Comparison of ENCODE assay signal across 9 mouse cellular contexts in genomic region chr7:43671064-43671808, GRCm38 (mm10). TPM values are rescaled to one million over a fixed set of nuclear protein-coding genes. Genes with fewer than 3 reads are reported as not detected.
DNase-seq lines count a peak whose midpoint lies in the region; ATAC-seq and TF ChIP-seq lines count a peak whose summit lies in the region.
"Had no signal": no experiment of that assay in that cellular context is flagged by ENCODE, and none has a peak within 500 bp of the region (broad histone marks: within the 10 kb centered on the region; RNA-seq: fewer than 3 reads in every experiment).

No protein-coding gene starts in this region.

- no peak for TF ChIP-seq CTCF in heart, adult 2 months (IDR thresholded peaks at IDR 0.05)
- TF ChIP-seq CTCF in CH12.LX (conservative IDR thresholded peaks at IDR 0.05 in 1 of 2, IDR thresholded peaks at IDR 0.05 in 1 of 2; ENCODE audit: low read depth in 2 of 2, low read length in 2 of 2), result no peak
- no peak for TF ChIP-seq CTCF in liver, embryonic 14.5 days (IDR thresholded peaks at IDR 0.05; ENCODE audit: low read depth)

- H3K27me3 ChIP-seq in heart, adult 2 months (ENCODE audit: control insufficient read depth, insufficient read depth, low read length), result no peaks in the 10 kb centered on the region
- no peaks in the 10 kb centered on the region for H3K27me3 ChIP-seq in CH12.LX (replicated peaks)
- no peaks in the 10 kb centered on the region for H3K27me3 ChIP-seq in forebrain, embryonic 13.5 days
- no peaks in the 10 kb centered on the region for H3K27me3 ChIP-seq in liver, embryonic 14.5 days (ENCODE audit: control insufficient read depth, insufficient read depth, low read length)

- H3K79me2 ChIP-seq in heart, adult 2 months (replicated peaks; ENCODE audit: control insufficient read depth, insufficient read depth, low read length), result no peaks in the 10 kb centered on the region
- H3K79me2 ChIP-seq in CH12.LX (replicated peaks; ENCODE audit: control insufficient read depth, extremely low read depth, insufficient read depth, poor library complexity, severe bottlenecking), result no peaks in the 10 kb centered on the region

- H3K9me3 ChIP-seq in CH12.LX (replicated peaks; ENCODE audit: low read length), result peaks cover 2% of the 10 kb centered on the region
- no peaks in the 10 kb centered on the region for H3K9me3 ChIP-seq in forebrain, embryonic 13.5 days (replicated peaks)
- no peaks in the 10 kb centered on the region for H3K9me3 ChIP-seq in liver, embryonic 14.5 days (ENCODE audit: control insufficient read depth, low read length)

- TF ChIP-seq RAD21 in CH12.LX (IDR thresholded peaks at IDR 0.05; ENCODE audit: low read depth, low read length), result no peak

- no peak for TF ChIP-seq EP300 in heart, adult 2 months (IDR thresholded peaks at IDR 0.05; ENCODE audit: insufficient read depth, low read depth, low read length)
- no peak for TF ChIP-seq EP300 in CH12.LX (IDR thresholded peaks at IDR 0.05; ENCODE audit: low read length)
- no peak for TF ChIP-seq EP300 in liver, embryonic 14.5 days (IDR thresholded peaks at IDR 0.05; ENCODE audit: low read depth)

- ATAC-seq in forebrain, embryonic 13.5 days, result peak; percentile 63
- peak; percentile 33 for ATAC-seq in liver, embryonic 14.5 days (ENCODE audit: insufficient read depth)

- intact Hi-C loops in heart, adult 2 months (cut with DNase I), result loop anchor here (2.0 to 10.0 kb wide), 4 partner anchors 90 to 704 kb away; partner anchors contain the start of genes Cldnd2, Etfb, Gm45233 and Zfp658

- peak overlapping the region; percentile 90 for H3K4me3 ChIP-seq in heart, adult 2 months
- H3K4me3 ChIP-seq in CH12.LX (replicated peaks in 1 of 3; ENCODE audit: low read depth in 2 of 3, low read length in 2 of 3, poor library complexity in 1 of 3), result peak overlapping the region; percentile 61 to 69 (median 66)
- peak overlapping the region; percentile 66 for H3K4me3 ChIP-seq in forebrain, embryonic 13.5 days
- peak overlapping the region; percentile 74 to 99 for H3K4me3 ChIP-seq in liver, embryonic 14.5 days (ENCODE audit: insufficient read depth in 1 of 2, low read depth in 2 of 2, low read length in 2 of 2)

- 60% methylated on average over 11 of the region's 11 CpGs for WGBS in heart, adult 2 months
- WGBS in forebrain, embryonic 13.5 days, result 67% methylated on average over 11 of the region's 11 CpGs
- 57% methylated on average over 11 of the region's 11 CpGs for WGBS in liver, embryonic 14.5 days (ENCODE audit: insufficient replicate concordance)

- dilution Hi-C loops in CH12.LX (cut with MboI; ENCODE audit: extremely low pct_ligation_motif_present, extremely low pct_unique_long_range_greater_than_20kb, low sequenced_read_pairs), result no loop called here

- peak overlapping the region; percentile 80 for H3K27ac ChIP-seq in heart, adult 2 months
- H3K27ac ChIP-seq in CH12.LX (ENCODE audit: insufficient read depth, low read depth), result no peak overlapping the region
- no peak overlapping the region for H3K27ac ChIP-seq in forebrain, embryonic 13.5 days
- H3K27ac ChIP-seq in liver, embryonic 14.5 days, result no peak overlapping the region

- H3K4me1 ChIP-seq in heart, adult 2 months (ENCODE audit: control insufficient read depth, insufficient read depth, low read length), result peaks cover 5% of the 10 kb centered on the region
- H3K4me1 ChIP-seq in CH12.LX (ENCODE audit: control insufficient read depth in 1 of 2, insufficient read depth in 2 of 2), result peaks cover 21 to 42% of the 10 kb centered on the region in 2 experiments; a peak in 3 of 4 replicates
- peaks cover 11% of the 10 kb centered on the region for H3K4me1 ChIP-seq in forebrain, embryonic 13.5 days
- peaks cover 0 to 16% of the 10 kb centered on the region in 2 experiments; a peak in 2 of 4 replicates for H3K4me1 ChIP-seq in liver, embryonic 14.5 days (replicated peaks; ENCODE audit: control insufficient read depth in 2 of 2, insufficient read depth in 2 of 2, low read length in 1 of 2)

- H3K36me3 ChIP-seq in heart, adult 2 months (ENCODE audit: control insufficient read depth, insufficient read depth, low read length), result no peaks in the 10 kb centered on the region
- peaks cover 9 to 24% of the 10 kb centered on the region in 2 experiments for H3K36me3 ChIP-seq in CH12.LX (replicated peaks in 1 of 2; ENCODE audit: control insufficient read depth in 1 of 2, insufficient read depth in 1 of 2, low read length in 1 of 2)
- H3K36me3 ChIP-seq in forebrain, embryonic 13.5 days (ENCODE audit: poor library complexity, severe bottlenecking), result peaks cover 20% of the 10 kb centered on the region
- no peaks in the 10 kb centered on the region for H3K36me3 ChIP-seq in liver, embryonic 14.5 days (replicated peaks; ENCODE audit: control insufficient read depth, insufficient read depth, low read depth)

- peak overlapping the region; percentile 92 for H3K4me2 ChIP-seq in CH12.LX (ENCODE audit: insufficient read depth, low read depth, poor library complexity, severe bottlenecking)
- peak overlapping the region; percentile 86 for H3K4me2 ChIP-seq in forebrain, embryonic 13.5 days
- peak overlapping the region; percentile 85 for H3K4me2 ChIP-seq in liver, embryonic 14.5 days (ENCODE audit: low read depth)

- in situ Hi-C loops in CH12.LX (cut with MboI; ENCODE audit: low pct_ligation_motif_present, low pct_unique_long_range_greater_than_20kb, low sequenced_read_pairs), result no loop called here

- no peak for TF ChIP-seq POLR2A in heart, adult 2 months (IDR thresholded peaks at IDR 0.05; ENCODE audit: insufficient read depth, low read depth, low read length)
- no peak for TF ChIP-seq POLR2A in CH12.LX (IDR thresholded peaks at IDR 0.05; ENCODE audit: low read depth, low read length)

- H3K9ac ChIP-seq in heart, adult 2 months (ENCODE audit: low read depth, low read length), result no peak overlapping the region
- peak overlapping the region; percentile 81 for H3K9ac ChIP-seq in CH12.LX (ENCODE audit: insufficient read depth, low read depth)
- H3K9ac ChIP-seq in forebrain, embryonic 13.5 days, result peak overlapping the region; percentile 79
- peak overlapping the region; percentile 81 for H3K9ac ChIP-seq in liver, embryonic 14.5 days (replicated peaks)

- no peak for DNase-seq in heart, adult 2 months
- DNase-seq in heart, postnatal 4 days, result no peak
- no peak for DNase-seq in CH12.LX (ENCODE audit: extremely low read depth)
- DNase-seq in liver, embryonic 14.5 days (ENCODE audit: low read depth in 3 of 3, low spot score in 3 of 3), result no peak
- no peak for DNase-seq in ovary, postnatal 14 days (ENCODE audit: low spot score)
- DNase-seq in retina, postnatal 1 day, result no peak
- no peak for DNase-seq in spleen, postnatal 10 days (ENCODE audit: low spot score in 2 of 2)

TF ChIP-seq in CH12.LX, 34 proteins besides CTCF, POLR2A, EP300 and RAD21:
- TF ChIP-seq NELFE (IDR thresholded peaks at IDR 0.05; ENCODE audit: low read depth, low read length), result peak; percentile 11; the same call in 1 of the 2 replicates
- no peak for TF ChIP-seq GABPA (IDR thresholded peaks at IDR 0.05; ENCODE audit: insufficient replicate concordance, low read depth, low read length)

RNA-seq across cellular contexts. Expression of gene Ctu1, which starts 0.6 kb away (rescaled TPM):
- total RNA-seq in heart, adult 2 months (2021), result 1 to 10 TPM; 3.1 to 3.2 TPM
- 2.5 and 3.2 TPM in 2 replicates for polyA plus RNA-seq in heart, adult 2 months (2012; rRNA removed)
- 1 to 10 TPM; 4.7 to 5.6 TPM for total RNA-seq in heart, postnatal 4 days (2021)
- total RNA-seq in CH12.LX (2012; rRNA removed) (6.9 and 7.8 TPM in 2 replicates), CH12.LX (2014; rRNA removed) (7.2 TPM in 2 replicates)
- polyA plus RNA-seq in CH12.LX (2012; ENCODE audit: insufficient read length, low read depth), result 5.3 and 5.5 TPM in 2 replicates
- polyA plus RNA-seq in forebrain, embryonic 13.5 days (2015; fragmentation: Nextera tagmentation; extraction: Ambion mirVana), result 20.2 and 23.1 TPM in 2 replicates
- 3.1 and 3.2 TPM in 2 replicates for polyA plus RNA-seq in liver, embryonic 14.5 days (2012; rRNA removed)
- 2.2 TPM in 2 replicates for polyA plus RNA-seq in liver, embryonic 14.5 days (2014; fragmentation: Nextera tagmentation; extraction: Ambion mirVana)

RNA-seq across cellular contexts. Expression of gene Siglece, which starts 11.3 kb away (rescaled TPM):
- total RNA-seq in heart, adult 2 months (2021), result 1 to 10 TPM; 1.6 to 1.9 TPM
- polyA plus RNA-seq in heart, adult 2 months (2012; rRNA removed), result 1.7 and 2.1 TPM in 2 replicates
- total RNA-seq in heart, postnatal 4 days (2021), result under 1 TPM; 0.34 to 0.48 TPM
- not detected in 2 replicates for total RNA-seq in CH12.LX (2012; rRNA removed)
- total RNA-seq in CH12.LX (2014; rRNA removed), result 0.14 TPM in 1 of 2 replicates, not detected in the other
- polyA plus RNA-seq in CH12.LX (2012; ENCODE audit: insufficient read length, low read depth), result 0.14 and 0.23 TPM in 2 replicates
- 0.17 and 0.28 TPM in 2 replicates for polyA plus RNA-seq in forebrain, embryonic 13.5 days (2015; fragmentation: Nextera tagmentation; extraction: Ambion mirVana)
- 1.5 and 1.6 TPM in 2 replicates for polyA plus RNA-seq in liver, embryonic 14.5 days (2012; rRNA removed)
- 1.1 and 2.0 TPM in 2 replicates for polyA plus RNA-seq in liver, embryonic 14.5 days (2014; fragmentation: Nextera tagmentation; extraction: Ambion mirVana)

RNA-seq across cellular contexts. Expression of gene Klk14, which starts 19.0 kb away (rescaled TPM):
- under 1 TPM in 1 of 2 experiments, not detected in 1; 0.30 TPM for total RNA-seq in heart, adult 2 months (2021)
- polyA plus RNA-seq in heart, adult 2 months (2012; rRNA removed), result 0.44 and 0.45 TPM in 2 replicates
- not detected for total RNA-seq in heart, postnatal 4 days (2021)
- not detected in 2 replicates for total RNA-seq in CH12.LX (2012; rRNA removed)
- total RNA-seq in CH12.LX (2014; rRNA removed), result not detected in 2 replicates
- polyA plus RNA-seq in CH12.LX (2012; ENCODE audit: insufficient read length, low read depth), result not detected in 2 replicates
- not detected in 2 replicates for polyA plus RNA-seq in forebrain, embryonic 13.5 days (2015; fragmentation: Nextera tagmentation; extraction: Ambion mirVana)
- polyA plus RNA-seq in liver, embryonic 14.5 days (2012; rRNA removed), result 0.04 and 0.05 TPM in 2 replicates
- polyA plus RNA-seq in liver, embryonic 14.5 days (2014; fragmentation: Nextera tagmentation; extraction: Ambion mirVana), result not detected in 2 replicates
- polyA plus RNA-seq: gonadal fat pad, adult 2 months had no signal

RNA-seq across cellular contexts. Expression of gene Ceacam18, which starts 36.7 kb away (rescaled TPM):
- not detected for total RNA-seq in heart, adult 2 months (2021)
- not detected in 2 replicates for polyA plus RNA-seq in heart, adult 2 months (2012; rRNA removed)
- total RNA-seq in heart, postnatal 4 days (2021), result not detected
- total RNA-seq in CH12.LX (2012; rRNA removed), result not detected in 2 replicates
- total RNA-seq in CH12.LX (2014; rRNA removed), result not detected in 2 replicates
- polyA plus RNA-seq in CH12.LX (2012; ENCODE audit: insufficient read length, low read depth), result not detected in 2 replicates
- not detected in 2 replicates for polyA plus RNA-seq in forebrain, embryonic 13.5 days (2015; fragmentation: Nextera tagmentation; extraction: Ambion mirVana)
- not detected in 2 replicates for polyA plus RNA-seq in liver, embryonic 14.5 days (2012; rRNA removed)
- 0.08 TPM in 1 of 2 replicates, not detected in the other for polyA plus RNA-seq in liver, embryonic 14.5 days (2014; fragmentation: Nextera tagmentation; extraction: Ambion mirVana)
- polyA plus RNA-seq: gonadal fat pad, adult 2 months had no signal

RNA-seq across cellular contexts. Expression of gene Klk13, which starts 41.1 kb away (rescaled TPM):
- total RNA-seq in heart, adult 2 months (2021), result not detected
- polyA plus RNA-seq in heart, adult 2 months (2012; rRNA removed), result 0.18 and 0.35 TPM in 2 replicates
- not detected for total RNA-seq in heart, postnatal 4 days (2021)
- total RNA-seq in CH12.LX (2012; rRNA removed) (not detected in 2 replicates), CH12.LX (2014; rRNA removed) (not detected in 2 replicates)
- polyA plus RNA-seq in CH12.LX (2012; ENCODE audit: insufficient read length, low read depth), result not detected in 2 replicates
- not detected in 2 replicates for polyA plus RNA-seq in forebrain, embryonic 13.5 days (2015; fragmentation: Nextera tagmentation; extraction: Ambion mirVana)
- polyA plus RNA-seq in liver, embryonic 14.5 days (2012; rRNA removed), result 0.02 and 0.04 TPM in 2 replicates
- 0.06 TPM in 1 of 2 replicates, not detected in the other for polyA plus RNA-seq in liver, embryonic 14.5 days (2014; fragmentation: Nextera tagmentation; extraction: Ambion mirVana)
